Mouse (Mus musculus): Measurements from ENCODE around the gene Raet1e.

DNA sequence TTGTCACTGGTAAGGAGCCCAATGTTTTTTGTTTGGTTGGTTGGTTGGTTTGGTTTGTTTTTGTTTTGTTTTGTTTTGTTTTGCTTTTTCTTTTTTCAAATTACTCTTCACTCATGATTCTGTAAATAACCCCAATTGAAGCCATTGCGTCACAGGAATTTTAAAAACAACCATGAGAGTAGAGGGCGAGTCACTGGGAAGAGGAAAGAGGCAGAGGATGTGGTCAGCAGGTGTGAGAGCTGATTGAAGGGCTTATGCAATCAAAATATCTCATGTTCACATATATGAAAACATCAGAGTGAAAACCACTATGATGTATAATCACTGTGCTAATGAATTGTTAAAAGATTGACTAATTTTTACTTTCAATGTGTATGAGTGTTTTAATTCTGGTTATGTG, 141.0 kb downstream of the Raet1e start:
- TF ChIP-seq TBP (IDR thresholded peaks at IDR 0.05; ENCODE audit: low read depth, low read length): no peak
- no peak for TF ChIP-seq CTCF (IDR thresholded peaks at IDR 0.05 in 2 of 3, conservative IDR thresholded peaks at IDR 0.05 in 1 of 3; ENCODE audit: control insufficient read depth in 1 of 3, insufficient read depth in 1 of 3, low read depth in 2 of 3, low read length in 3 of 3, poor library complexity in 1 of 3, severe bottlenecking in 1 of 3)
- no peak for TF ChIP-seq SIN3A (IDR thresholded peaks at IDR 0.05; ENCODE audit: low read length)
- TF ChIP-seq ETS1 (IDR thresholded peaks at IDR 0.05; ENCODE audit: low read depth, low read length): no peak
- TF ChIP-seq POLR2A (IDR thresholded peaks at IDR 0.05; ENCODE audit: control insufficient read depth in 1 of 2, insufficient read depth in 1 of 2, low read depth in 1 of 2, low read length in 2 of 2, poor library complexity in 1 of 2): no peak
- TF ChIP-seq MAZ (IDR thresholded peaks at IDR 0.05; ENCODE audit: low read depth, low read length): no peak
- TF ChIP-seq MYB (IDR thresholded peaks at IDR 0.05; ENCODE audit: low read depth, low read length): no peak
- TF ChIP-seq USF2 (IDR thresholded peaks at IDR 0.05; ENCODE audit: borderline replicate concordance in 1 of 2, insufficient read depth in 1 of 2, low read depth in 1 of 2, low read length in 2 of 2): no peak
- no peak for TF ChIP-seq EP300 (IDR thresholded peaks at IDR 0.05; ENCODE audit: low read depth in 1 of 2, low read length in 2 of 2)

Measured in MEL (cell line).